Mouse (Mus musculus) embryonic fibroblast, embryonic 13.5 days (primary cell): ENCODE measurements at regions not wholly inside any gene's neighbourhood (a gene's known extent, or its start where the extent isn't known, plus 50 kb on each side); places are given as distances from the start of the nearest gene placed in this dataset.

Source experiments
- H3K27ac ChIP-seq: 2 replicates; pipeline ENCODE4 v1.5.1; 2012; ENCODE audit warnings: low read length, control low read depth, inconsistent platforms; ENCODE audit not compliant: insufficient read depth
- H3K4me1 ChIP-seq: 2 replicates; pipeline ENCODE4 v1.6.1; 2011; ENCODE audit warnings: low read length; ENCODE audit not compliant: control insufficient read depth, insufficient read depth
- H3K4me3 ChIP-seq: 2 replicates; pipeline ENCODE4 v1.5.1; 2011; ENCODE audit warnings: mild to moderate bottlenecking, control low read depth, low read length; ENCODE audit not compliant: insufficient read depth
- CTCF ChIP-seq: IDR thresholded peaks from 2 replicates; pipeline ENCODE4 v1.5.1; 2011; ENCODE audit warnings: mild to moderate bottlenecking, control low read depth, low read length, moderate library complexity, borderline replicate concordance; ENCODE audit not compliant: insufficient read depth
- POLR2A ChIP-seq: IDR thresholded peaks from 2 replicates; pipeline ENCODE4 v1.6.1; 2011; ENCODE audit warnings: low read depth, mild to moderate bottlenecking, control low read depth, low read length, moderate library complexity

DNA sequence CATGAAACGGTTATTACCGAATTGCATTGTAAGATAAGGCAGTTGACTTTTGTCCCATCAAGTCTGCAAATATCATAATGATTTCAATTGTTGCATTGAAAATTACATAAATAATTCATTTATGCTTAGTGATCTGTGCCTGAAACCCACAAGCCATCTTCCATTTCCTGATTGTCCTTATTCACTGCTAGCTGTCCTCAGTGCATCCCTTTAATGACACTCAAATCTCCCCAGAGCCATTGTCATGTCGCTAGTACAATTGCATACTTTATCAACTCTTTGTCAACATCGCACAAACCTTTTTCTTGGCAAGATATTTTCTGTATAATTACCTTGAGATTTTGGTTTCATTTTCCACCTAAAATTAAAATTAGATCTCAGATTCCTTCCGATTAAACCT is 1202.3 kb downstream of the Fam181b start:
- Histone ChIP-seq H3K4me3 (no peak overlapping the region), H3K27ac (no peak overlapping the region), H3K4me1 (no peaks in the 10 kb centered on the region)
- TF ChIP-seq POLR2A (no peak), CTCF (no peak)

DNA sequence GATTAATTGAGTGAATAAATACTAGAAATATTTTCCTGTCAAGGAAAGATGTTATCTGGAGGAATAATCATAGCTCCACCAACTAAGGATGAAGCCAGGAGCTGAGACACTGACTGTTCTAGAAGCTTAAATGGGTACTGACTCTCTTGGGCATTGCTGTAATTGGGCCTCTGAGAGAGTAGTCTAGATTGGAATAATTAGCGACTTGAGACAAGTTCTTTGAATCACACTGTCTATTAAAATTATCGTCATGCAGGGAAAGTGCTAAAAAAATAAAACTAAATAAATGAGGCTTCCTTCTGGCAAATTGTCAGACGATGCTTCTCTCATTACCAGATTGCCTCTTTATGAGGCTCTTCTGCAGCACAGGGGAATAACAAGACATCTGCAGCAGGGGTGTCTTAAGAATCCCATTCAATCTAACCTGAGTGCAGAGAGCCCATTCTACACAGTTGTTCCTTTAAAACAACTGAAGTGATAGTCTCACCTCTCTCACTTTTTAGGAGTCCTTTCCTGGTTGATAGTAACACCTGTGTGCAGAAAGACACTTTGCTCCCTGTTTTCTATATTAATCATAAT is 1203.5 kb downstream of the Fam181b start:
- no peak overlapping the region for H3K27ac ChIP-seq
- H3K4me1 ChIP-seq = no peaks in the 10 kb centered on the region
- no peak for TF ChIP-seq POLR2A
- H3K4me3 ChIP-seq = no peak overlapping the region

- Histone ChIP-seq H3K4me3 (no peak overlapping the region), H3K4me1 (no peaks in the 10 kb centered on the region), H3K27ac (no peak overlapping the region)
- TF ChIP-seq POLR2A (no peak), CTCF (no peak)
Observed at GRCm38 (mm10) chr7:94305602-94306001, 1225.9 kb downstream of the Fam181b start.

DNA sequence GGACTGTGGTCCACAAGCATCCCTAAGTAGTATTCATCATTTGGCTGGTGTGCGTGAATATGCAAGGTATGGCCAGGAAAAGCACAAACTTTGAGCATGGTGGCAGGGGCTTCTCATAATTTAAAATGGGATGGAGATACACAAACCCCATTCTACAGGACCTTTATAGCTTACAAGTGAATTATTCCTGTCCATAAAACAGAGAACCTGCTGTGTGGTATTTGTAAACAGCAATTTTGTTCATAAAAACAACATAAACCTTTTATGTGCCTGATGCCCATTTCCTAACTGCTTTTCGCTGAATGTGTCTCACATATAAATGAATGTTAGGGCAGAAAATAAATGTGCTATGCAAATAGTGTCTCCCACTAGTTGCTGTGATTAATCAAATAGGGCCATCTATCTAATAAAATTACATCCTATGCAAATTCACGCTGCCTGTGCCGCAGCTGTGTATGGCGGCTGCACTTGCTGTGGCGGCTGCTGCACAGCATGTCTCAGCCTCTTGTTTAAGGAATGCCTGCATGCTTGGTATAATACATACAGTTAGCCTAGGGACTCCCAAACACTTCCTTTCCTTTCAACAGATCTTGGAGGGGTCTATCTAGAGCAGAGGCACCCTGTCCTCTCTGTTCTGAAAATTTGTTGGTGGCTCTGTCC is 1235.4 kb downstream of the Fam181b start:
- Histone ChIP-seq H3K4me3 (no peak overlapping the region), H3K27ac (no peak overlapping the region), H3K4me1 (no peaks in the 10 kb centered on the region)
- TF ChIP-seq CTCF = no peak
- TF ChIP-seq POLR2A = no peak

- no peak overlapping the region for H3K27ac ChIP-seq
- TF ChIP-seq CTCF (no peak), POLR2A (no peak)
- no peak overlapping the region for H3K4me3 ChIP-seq
- no peaks in the 10 kb centered on the region for H3K4me1 ChIP-seq
Observed at GRCm38 (mm10) chr7:94332601-94333000, 1252.9 kb downstream of the Fam181b start.
